Mouse (Mus musculus): Measurements from ENCODE around the gene Trpm1.

- TF ChIP-seq CTCF (IDR thresholded peaks at IDR 0.05; ENCODE audit: low read depth, low read length) (no peak), GATA1 (IDR thresholded peaks at IDR 0.05; ENCODE audit: borderline replicate concordance, low read length) (no peak), TAL1 (conservative IDR thresholded peaks at IDR 0.05; ENCODE audit: low read depth, low read length) (no peak)
These were observed 5.5 kb downstream of the Trpm1 start for GRCm38 (mm10) chr7:64159056-64159542.
